Mouse (Mus musculus): Measurements from ENCODE around the gene Csrnp2.
A peak's percentile ranks its signal among the peaks of the same experiment; 100 is the strongest.
"Not testable (repeated sequence)": the region's sequence is repeated elsewhere in the genome, so short reads cannot be mapped to it uniquely, and the experiment has no call there.

Gene Csrnp2

DNA sequence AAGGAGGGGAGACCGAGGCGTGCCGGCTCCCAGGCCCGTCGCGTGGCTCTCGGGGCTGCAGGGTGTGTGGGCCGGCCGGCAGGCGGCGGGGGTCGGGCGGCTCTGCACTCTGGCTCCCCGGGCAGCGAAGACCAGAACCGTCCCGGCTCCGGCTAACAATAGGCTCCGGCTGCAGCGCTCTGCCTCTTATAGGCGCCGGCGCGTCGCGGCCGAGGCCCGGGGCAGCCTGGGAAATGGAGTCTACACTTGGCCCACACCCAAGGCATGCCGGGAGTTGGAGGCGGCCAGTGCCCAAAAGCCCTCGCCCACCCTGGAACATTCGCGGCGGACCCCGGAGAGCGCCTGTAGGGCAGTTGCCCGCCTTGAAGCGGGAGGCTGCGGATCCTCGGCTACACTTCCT lies at the start of gene Csrnp2:
Csrnp2 (minus strand) TSS at position 387 of the 400 bp plus-strand sequence.
- DNase-seq (ENCODE audit: low spot score), result peak; percentile 93

DNA sequence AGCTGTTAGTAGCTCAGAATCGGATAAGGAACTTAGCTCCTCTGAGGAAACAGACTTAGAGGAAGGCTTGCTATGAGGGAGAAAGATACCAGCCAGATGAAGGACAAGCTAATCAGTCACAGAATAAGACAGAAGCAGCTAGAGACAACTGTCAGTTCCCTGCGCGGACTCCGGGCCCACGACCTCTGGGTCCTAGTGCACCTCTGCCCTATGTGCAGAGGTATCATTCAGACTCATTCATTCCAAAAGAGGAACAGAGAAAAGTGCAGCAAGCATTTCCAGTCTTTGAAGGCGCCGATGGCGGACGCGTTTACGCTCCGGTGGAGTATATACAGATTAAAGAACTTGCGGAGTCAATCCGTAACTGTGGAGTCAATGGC lies 48.4 kb upstream of the Csrnp2 start:
- DNase-seq (ENCODE audit: low spot score), result not testable (repeated sequence)

DNA sequence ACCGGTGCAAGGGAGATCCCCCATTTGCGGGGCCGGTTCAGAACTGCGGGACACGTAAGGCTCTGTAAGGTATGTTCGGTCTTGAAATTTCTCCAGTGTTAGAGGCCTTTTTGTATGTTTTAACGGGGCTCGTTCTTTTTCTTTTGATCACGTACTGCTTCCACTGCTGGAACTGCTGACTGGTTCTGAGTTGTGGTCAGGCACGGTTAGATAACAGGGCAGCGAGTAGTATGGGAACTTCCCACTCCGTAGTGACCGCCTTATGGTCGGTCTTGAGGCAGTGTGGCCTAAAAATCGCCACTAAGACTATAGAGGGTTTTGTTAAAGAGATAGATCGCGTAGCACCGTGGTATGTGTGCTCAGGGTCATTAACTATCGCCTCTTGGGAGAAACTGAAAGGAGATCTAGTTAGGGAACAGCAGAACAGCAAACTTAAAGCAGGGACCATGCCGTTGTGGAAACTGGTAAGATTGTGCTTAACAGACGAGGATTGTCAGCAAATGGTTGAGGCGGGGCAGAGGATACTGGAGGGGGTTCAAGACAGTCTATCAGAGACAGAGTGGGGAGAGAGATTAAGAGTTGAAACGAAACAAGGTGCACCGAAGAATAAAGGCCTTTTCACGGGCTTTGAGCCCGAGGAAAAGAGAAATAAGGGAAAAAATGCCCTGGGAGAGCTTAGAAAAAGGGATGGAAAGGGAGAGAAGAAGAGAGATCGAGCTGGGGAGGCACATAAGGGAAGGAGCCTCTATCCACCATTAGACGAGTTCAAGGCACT lies 47.8 kb upstream of the Csrnp2 start:
- DNase-seq (ENCODE audit: low spot score), result not testable (repeated sequence)

DNA sequence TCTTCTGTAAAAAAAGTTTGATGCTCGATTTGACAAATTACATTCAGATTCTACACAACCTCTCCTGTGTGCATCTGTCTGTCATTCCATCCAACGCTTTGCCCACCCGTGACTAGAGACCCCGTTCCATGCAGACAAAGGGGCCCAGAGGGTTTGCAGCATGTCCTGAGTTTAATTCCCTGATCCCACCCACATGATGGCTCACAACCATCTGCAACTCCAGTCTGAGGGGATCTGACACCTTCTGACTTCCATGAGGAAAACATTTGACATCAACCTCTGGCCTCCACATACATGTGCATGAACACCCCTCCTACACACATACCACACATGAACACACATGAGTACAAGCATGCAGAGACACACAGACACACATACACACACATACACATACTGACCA lies 46.1 kb upstream of the Csrnp2 start:
- DNase-seq (ENCODE audit: low spot score), result no peak

DNA sequence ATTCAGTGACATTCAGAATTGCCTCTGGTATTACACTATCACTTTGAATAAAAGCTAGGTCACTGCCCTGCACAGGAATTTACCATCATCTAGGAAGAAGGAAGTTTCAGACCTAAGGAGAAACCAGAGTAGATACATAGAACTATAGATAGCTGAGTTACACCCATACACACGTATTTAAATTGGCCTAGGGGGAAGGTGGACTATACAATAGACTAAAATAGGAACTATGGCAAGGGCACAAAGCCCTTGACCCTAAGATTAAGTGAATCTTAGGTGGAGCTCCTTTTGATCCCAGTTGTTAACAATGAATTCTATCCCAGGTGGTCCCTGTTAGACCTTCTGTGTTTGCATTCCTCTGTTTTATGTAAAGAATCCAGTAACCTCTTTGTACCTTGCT lies 45.7 kb upstream of the Csrnp2 start:
- DNase-seq (ENCODE audit: low spot score), result not testable (repeated sequence)

DNA sequence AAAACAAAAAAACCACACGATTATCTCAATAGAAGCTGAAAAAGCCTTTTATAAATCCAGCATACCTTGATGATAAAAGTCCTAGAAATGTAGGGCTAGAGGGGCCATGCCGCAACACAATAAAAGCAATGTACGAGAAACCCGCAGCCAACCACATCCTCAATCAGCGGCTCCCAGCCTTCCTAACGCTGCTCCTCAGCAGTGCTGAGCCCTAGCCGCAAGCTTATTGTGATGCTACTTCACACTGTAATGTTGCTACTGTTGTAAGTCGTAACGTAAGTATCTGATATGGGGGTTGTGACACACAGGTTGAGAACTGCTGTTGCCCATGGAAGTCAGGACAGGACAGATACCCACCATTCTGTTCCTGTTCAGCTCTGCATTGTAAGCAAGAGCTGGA lies 44.1 kb upstream of the Csrnp2 start:
- DNase-seq (ENCODE audit: low spot score), result no peak

DNA sequence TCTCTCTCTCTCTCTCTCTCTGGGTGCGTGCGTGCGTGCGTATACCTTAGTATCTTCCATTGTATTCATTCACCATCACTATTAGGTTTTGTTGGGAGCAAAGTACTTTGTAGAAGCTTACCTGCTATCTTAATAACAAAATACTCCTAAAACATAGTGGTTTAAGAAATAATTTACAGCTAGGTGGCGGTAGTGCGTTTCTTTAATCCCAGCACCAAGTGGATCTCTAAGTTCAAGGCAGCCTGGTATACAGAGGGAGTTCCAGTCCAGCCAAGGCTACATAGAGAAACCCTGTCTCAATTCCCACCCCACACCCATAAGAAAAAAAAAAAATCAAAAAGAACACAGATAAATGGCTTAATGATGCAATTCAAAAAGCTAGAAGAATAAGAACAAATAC lies 42.6 kb upstream of the Csrnp2 start:
- no peak for DNase-seq (ENCODE audit: low spot score)

DNA sequence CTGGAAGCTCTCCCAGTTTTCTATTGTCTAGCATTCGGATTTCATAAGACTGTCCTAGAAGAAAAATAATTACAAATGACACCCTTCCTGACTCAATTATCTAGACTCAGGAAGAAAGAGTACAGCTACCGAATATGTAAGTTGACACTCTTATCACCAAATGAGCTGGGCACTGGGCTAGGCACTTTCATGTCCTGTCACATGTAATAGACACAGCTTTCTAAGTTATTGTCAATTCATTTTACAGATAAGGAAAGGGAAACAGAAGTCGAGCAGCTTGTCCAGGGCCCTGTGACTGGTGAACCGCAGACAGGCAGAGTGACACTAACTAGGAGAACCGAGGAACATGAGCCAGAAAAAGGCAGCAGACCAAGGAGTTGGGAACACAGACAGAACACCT lies 32.6 kb upstream of the Csrnp2 start:
- no peak for DNase-seq (ENCODE audit: low spot score)

DNA sequence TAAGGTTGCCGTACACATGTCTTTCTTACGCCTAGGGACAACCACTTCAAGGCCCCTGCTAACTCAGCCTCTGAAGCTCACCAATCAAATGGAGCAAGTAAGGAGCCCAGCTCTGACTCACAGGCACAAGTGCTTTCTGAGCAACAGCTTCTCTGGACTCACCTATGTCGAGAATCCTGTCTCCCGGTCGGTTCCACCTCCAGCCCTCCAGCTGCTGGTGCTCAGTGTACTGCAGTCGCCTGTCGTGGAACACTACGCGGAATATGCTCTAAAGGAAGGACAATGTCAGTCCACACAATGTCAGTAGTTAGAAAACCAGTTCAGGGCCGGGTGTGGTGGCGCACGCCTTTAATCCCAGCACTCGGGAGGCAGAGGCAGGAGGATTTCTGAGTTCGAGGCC lies 30.1 kb upstream of the Csrnp2 start:
- no peak for DNase-seq (ENCODE audit: low spot score)

DNA sequence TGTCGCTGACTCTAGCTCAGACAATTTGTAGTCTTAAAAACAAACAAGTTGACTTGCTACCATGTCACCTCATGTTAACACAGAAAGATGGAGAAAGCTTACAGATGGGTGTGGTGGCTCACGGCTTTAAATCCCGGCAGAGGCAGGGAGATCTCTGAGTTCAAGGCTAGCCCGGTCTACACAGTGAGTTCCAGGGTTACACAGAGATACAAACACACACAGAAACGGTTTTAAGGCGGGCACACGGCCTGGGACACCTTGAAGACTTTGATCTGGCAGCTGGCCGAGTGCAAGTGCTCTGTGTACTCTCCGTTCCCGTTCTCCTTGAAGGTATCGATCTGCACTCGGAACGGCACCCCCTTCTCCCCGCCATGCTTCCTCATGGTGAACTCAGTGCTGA lies 25.0 kb upstream of the Csrnp2 start:
- no peak for DNase-seq (ENCODE audit: low spot score)

DNA sequence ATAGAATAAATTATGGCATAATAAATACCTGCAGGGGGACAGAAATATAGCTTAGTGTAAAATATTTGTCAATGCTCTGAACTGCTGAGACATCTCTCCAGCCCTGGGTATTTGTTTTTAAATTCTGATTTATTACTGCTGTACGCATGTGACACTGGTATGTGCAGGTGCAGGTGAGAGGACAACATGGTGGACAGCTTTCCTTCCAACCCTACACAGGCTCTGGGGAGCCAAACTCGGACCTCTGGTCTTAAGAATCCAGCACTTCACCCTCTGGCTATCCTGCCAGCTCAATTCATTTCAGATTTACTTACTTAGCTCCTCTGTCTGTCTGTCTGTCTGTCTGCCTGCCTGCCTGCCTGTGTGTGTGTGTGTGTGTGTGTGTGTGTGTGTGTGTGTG lies 19.8 kb upstream of the Csrnp2 start:
- no peak for DNase-seq (ENCODE audit: low spot score)

DNA sequence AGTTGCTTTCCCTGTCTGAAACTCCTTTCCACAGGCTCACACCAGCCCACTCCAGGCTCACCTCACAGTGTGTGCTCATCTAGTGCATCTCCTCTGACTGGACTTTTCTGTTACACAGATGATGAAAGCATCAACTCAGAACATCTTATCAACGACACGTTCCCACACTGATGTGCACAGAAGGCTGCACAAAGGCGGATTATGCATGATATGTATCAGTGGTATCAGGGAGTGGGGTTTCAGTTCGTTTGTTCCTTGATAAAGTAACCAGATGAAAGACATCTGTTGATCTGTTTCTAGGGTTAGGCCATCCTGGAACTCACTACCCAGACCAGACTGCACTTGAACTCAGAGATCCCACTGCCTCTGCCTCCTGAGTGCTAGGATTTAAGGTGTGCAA lies 18.1 kb upstream of the Csrnp2 start:
- no peak for DNase-seq (ENCODE audit: low spot score)

DNA sequence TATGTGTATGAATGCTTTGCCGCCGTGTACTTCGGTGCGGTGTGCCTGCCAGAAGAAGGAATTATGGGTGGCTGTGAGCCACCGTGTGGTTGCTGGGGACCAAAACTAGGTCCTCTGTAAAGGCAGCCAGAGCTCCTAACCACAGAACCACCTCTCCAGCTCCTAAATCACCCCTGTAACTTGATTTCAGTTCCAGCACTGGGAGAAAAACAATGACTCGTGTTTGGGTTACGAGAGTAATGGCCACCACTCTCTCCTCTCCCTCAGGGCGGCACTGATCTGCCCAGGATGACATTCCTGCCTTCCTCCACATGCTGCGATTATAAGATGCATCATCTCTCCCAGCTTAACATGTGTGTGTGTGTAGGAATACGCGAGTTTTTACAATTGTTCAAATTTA lies 14.8 kb upstream of the Csrnp2 start:
- no peak for DNase-seq (ENCODE audit: low spot score)

DNA sequence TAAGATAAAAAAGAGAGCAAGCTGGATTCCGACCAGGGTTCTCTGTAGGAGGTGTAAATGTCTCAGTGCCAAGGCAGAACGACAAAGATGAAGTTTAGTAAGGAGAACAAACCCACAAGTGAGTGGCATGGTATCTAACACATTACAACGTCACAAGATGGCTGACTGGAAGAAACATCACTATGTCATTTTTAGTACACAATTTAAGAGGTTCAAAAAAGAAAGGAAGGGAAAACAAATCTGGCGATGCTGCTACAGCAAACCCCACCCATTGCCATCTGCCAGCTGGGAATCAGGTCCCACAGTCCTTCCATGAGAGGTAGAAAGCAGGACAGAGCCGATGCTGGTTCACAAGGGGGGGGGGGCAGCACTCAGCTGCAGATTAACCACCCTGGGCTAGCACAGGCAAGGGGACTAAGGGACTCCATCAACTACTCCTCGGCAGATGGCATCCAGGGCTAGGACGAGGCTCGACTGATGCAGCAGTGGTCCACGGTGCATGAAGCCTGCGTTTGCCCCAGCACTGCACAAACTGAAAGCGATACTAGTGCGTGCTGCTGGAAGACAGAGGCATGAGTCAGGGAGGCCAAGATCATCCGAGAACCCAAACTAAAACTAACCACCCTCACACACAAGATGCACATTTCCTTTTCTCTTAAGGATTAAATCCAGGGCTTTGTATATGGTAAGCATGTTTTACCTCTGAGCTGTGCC lies 13.3 kb upstream of the Csrnp2 start:
- no peak for DNase-seq (ENCODE audit: low spot score)

DNA sequence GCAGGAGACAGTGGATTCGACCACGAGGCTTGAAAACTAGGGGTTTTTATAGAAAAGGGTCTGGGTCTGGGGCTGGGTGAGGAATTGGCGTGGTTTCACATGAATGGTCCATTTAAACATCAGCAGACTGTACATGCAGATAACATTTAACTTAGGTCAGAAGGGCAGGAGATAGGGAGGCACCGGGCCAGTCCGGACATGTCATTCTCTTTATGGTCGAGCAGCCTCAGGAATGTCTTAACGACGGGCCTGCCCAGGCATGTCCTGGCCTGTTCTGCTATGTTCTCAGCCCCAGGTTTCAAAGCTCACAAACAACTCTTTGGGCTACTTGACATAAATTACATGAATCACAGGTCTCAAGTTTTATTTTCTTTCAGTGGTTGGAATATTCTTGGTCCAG lies 4.2 kb upstream of the Csrnp2 start:
- not testable (repeated sequence) for DNase-seq (ENCODE audit: low spot score)

DNA sequence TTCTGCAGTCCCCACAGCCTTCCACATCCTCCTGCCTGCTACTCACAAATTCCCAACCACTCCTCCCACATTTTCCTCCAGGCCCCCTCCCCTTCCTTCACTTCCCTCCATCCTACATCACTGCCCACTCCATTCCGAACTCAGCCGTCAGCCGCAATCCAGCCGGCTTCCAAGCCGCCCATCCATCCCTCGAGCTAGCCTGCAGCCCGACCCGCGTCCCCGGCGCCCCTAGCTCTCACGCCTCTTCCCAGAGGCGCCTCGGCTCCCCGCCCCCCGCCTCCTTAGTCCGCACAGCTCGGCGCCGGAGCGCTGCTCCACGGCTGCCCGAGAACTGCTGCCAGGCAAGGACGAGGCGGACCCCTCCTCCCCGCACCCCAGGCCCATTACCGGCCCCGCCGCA lies 641 bp downstream of the Csrnp2 start:
- DNase-seq (ENCODE audit: low spot score), result peak; percentile 75

DNA sequence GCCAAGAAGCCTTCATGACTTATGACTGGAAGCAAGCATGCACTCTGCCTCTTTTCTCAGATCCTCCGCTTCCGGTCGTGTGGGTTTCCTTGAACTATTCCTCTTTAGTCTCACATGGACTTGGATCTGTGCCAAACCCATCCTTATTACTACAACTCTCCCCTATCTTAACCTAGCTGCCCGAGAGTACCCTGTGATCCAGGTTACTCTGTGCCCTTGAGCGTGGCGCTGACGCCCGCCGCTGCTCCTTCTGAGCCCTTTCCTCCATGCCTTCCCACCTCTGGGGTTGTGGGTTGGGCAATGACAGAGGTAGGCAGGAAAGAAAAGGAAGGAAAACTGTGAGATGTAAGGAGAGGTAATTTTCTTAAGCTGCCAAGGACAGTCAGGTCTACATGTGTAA lies 3.3 kb downstream of the Csrnp2 start:
- DNase-seq (ENCODE audit: low spot score), result no peak

DNA sequence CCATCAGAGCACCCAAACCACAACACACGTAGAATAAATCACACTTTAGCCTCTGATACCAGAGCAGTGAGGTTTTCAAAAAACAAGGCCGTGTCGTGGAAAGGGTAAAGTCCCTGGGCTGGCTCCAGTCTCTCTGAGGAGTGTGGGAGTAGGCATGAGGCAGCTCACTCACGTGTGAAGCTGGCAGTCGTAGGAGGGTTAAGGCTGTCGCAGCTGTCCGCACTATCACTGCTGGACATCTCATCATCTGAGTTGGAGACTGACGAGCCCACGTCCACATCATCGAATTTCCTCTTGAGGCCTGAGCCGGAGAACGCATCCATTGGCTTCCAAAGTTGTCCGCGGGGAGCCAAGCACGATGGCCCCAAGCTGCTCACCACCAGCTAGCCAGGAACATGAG lies 6.0 kb downstream of the Csrnp2 start:
- DNase-seq (ENCODE audit: low spot score), result no peak

DNA sequence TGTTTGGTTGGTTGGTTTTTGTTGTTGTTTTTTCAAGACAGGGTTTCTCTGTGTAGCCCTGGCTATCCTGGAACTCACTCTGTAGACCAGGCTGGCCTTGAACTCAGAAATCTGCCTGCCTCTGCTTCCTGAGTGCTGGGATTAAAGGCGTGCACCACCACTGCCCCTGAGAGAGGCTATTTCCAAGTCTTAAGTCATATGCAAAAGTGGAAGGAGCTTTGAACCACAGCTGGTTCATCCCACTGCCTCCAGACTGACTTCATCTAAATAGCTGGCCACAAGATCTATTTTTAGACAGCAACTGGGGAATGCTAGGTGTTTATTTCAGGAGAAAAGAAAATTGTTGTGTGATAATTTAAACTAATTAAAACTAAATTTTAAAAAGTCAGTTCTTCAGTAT lies 7.0 kb downstream of the Csrnp2 start:
- DNase-seq (ENCODE audit: low spot score), result not testable (repeated sequence)

DNA sequence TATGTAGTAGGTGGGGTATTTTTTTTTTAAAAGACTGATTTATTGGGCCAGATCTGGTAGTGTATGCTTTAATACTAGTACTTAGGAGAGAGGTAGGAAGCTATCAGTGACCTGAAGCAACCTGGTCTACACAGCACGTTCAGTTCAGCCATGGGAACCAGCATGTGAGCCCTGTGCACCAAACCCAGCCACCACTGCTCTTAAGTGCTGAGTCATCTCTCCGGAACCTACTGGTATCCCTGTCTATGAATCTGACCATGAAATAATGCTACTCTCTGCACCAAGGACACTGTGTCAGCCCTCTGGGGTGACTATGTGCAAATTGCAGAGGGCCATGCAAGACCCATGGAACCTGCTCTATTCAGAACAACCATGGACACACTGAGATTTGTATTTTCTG lies 8.2 kb downstream of the Csrnp2 start:
- no peak for DNase-seq (ENCODE audit: low spot score)

DNA sequence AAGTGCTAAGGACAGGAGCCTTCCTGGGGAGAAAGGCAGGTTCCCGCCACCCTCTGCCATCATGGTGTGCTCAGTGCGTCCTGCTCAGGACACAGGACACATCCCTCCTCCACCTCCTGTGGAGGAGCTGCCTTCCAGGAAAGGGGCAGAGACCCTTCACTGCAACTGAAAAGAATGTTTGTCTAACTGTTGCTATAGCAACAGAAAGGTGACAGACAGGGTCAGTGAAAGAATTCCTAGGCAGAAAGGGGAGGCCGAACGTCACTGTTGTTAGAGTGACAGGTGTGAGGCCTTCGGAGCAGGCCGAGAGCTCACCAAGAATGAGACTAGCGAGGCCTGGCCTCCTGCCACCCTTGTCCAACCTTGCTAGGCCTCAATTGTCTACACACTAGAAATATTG lies 8.8 kb downstream of the Csrnp2 start:
- DNase-seq (ENCODE audit: low spot score), result no peak

DNA sequence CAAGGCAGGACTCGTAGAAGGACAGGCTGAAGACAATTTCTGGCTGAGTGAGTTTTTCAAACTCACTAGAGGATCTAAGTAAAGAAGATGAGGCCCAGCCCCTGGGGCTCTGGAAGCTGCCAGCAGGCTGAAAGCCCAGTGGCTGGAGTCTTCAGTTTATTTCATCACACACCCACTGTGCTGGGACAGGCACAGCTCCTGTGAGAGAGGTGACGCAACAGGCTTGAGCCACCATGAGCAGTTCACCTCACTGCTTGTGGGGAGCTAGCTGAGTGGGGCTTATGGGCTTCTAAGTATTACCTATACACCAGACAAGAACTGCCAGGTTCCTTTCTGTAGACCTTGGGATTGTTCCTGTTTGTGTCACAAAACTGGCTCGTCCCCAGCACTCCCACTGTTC lies 9.7 kb downstream of the Csrnp2 start:
- DNase-seq (ENCODE audit: low spot score), result no peak

DNA sequence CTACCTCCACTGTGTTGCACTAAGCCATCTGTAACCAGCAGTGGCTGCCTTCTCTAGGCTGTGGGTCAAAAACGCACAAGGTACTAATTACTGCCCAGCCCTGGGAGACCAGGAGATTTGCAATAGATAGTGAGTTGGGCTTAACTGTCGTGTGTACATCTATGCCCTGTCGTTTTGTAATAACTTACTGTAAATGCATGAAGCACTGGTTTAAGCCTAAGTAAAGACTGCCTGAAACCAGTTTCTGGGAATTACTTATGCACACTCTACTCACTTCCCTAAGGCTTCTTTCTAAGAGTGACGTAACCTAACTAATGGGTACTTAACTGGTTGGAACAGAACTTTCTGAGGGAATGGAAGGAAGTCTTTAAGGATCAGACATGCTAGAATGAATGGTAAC lies 16.4 kb downstream of the Csrnp2 start:
- DNase-seq (ENCODE audit: low spot score), result no peak

DNA sequence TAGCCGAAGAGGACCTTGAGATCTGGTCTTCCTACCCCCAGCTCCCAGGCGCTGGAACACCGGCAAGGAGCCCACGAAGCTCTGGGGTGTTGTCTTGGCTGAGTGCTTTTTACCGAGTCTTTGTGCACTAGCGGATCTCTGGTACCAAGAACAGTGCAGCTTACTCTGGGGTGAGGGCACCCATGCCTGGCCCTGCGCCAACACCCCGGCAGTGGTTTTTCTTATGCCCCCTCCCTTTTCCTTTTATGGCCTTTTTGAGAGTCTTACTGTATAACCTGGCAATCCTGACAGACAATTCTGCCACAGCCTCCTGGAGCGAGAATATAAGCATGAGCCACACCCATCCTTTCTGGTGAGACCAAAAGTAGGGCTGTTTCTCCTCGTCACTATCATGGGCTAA lies 16.9 kb downstream of the Csrnp2 start:
- no peak for DNase-seq (ENCODE audit: low spot score)

Data from testis, postnatal 10 days (tissue).